Mouse (Mus musculus) heart, adult 2 months (tissue): ENCODE measurements around the gene H2al1i. TPM values are rescaled to one million over a fixed set of nuclear protein-coding genes. Genes with fewer than 3 reads are reported as not detected.
A peak's percentile ranks its signal among the peaks of the same experiment; 100 is the strongest.
"Not testable (repeated sequence)": the region's sequence is repeated elsewhere in the genome, so short reads cannot be mapped to it uniquely, and the experiment has no call there.

Experiments used
- DNase-seq, 2 experiments: peaks; one replicate each; pipeline ENCODE4 v3.0.0; 2021
- H3K27ac ChIP-seq: fragments of 200-600 bp; 2 replicates; pipeline ENCODE4 v1.8.1; 2022
- H3K27me3 ChIP-seq: fragments of 200-500 bp; 2 replicates; pipeline ENCODE4 v1.6.1; 2012; ENCODE audit warnings: mild to moderate bottlenecking, low read length, inconsistent platforms, mixed read lengths; ENCODE audit not compliant: control insufficient read depth, insufficient read depth
- H3K36me3 ChIP-seq: fragments of 200-500 bp; 2 replicates; pipeline ENCODE4 v1.6.1; 2012; ENCODE audit warnings: low read length, inconsistent platforms; ENCODE audit not compliant: control insufficient read depth, insufficient read depth
- H3K4me1 ChIP-seq: fragments of 200-500 bp; 2 replicates; pipeline ENCODE4 v1.6.1; 2011; ENCODE audit warnings: low read length; ENCODE audit not compliant: control insufficient read depth, insufficient read depth
- H3K4me3 ChIP-seq: fragments of 200-600 bp; 2 replicates; pipeline ENCODE4 v1.8.1; 2022
- H3K79me2 ChIP-seq: fragments of 200-500 bp; replicated peaks from 2 replicates; pipeline ENCODE4 v1.6.1; 2012; ENCODE audit warnings: mild to moderate bottlenecking, inconsistent platforms, low read length, moderate library complexity, mixed read lengths; ENCODE audit not compliant: control insufficient read depth, insufficient read depth
- H3K9ac ChIP-seq: fragments of 200-500 bp; 2 replicates; pipeline ENCODE4 v1.6.1; 2012; ENCODE audit warnings: low read depth, mild to moderate bottlenecking, control low read depth, inconsistent platforms, low read length, mixed read lengths
- CTCF ChIP-seq: fragments of 200-600 bp; IDR thresholded peaks from 2 replicates; pipeline ENCODE4 v1.8.1; 2022; ENCODE audit warnings: antibody characterized with exemption, mild to moderate bottlenecking, moderate library complexity
- EP300 ChIP-seq: fragments of 200-500 bp; IDR thresholded peaks from 2 replicates; pipeline ENCODE4 v1.6.1; 2011; ENCODE audit warnings: low read depth, low read length, control low read depth; ENCODE audit not compliant: insufficient read depth
- POLR2A ChIP-seq: fragments of 200-500 bp; IDR thresholded peaks from 2 replicates; pipeline ENCODE4 v1.6.1; 2011; ENCODE audit warnings: mild to moderate bottlenecking, low read depth, low read length, control low read depth; ENCODE audit not compliant: insufficient read depth
- WGBS: fragments of 180-500 bp; shearing (Covaris S2); methylation state at CpG from one replicate; pipeline ENCODE4 v1.1.7; 2018; 5-methylcytosine and 5-hydroxymethylcytosine counted together
- intact Hi-C: fragments of 180-260 bp; cut with DNase I; formaldehyde crosslinking; loops from one replicate; pipeline ENCODE4 v1.15.1; 2025
- polyA plus RNA-seq: library from polyadenylated mRNA; depleted of rRNA; stranded (reverse); fragments of >200 nt; gene quantifications from 2 replicates; pipeline ENCODE4 v1.2.3, GENCODE M21; 2012
- total RNA-seq, 2 experiments: library from RNA; stranded (reverse); gene quantifications; 2 replicates each; pipeline ENCODE4 v1.2.3; 2021

H2al1i gene
- total and polyA plus RNA-seq, 3 experiments = not detected

DNA sequence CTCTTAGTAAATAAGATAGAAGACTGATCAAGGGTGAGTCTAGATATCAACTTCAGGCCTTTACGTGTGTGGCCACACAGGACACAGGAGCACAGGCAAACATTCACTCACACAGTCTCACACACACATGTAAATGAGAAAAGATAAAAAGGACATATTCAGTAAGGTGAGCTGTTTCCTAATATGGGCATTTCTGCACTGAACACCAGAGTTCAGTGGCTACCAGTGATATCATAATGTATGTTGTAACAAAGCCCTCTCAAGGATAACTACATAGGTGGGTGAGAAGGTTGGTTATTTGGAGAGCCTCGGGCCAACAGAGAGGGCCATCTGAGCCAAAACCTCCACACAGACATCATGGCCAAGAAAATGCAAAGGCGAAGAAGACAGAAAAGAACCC is 12.8 kb upstream of the H2al1i start, which contains the start of gene H2al1e:
Gene H2al1e (plus strand): TSS at position 301 of the 400 bp plus-strand sequence.
- WGBS = no CpG with 5 or more reads among the region's 3 CpGs
- intact Hi-C loops = not testable (repeated sequence)

DNA sequence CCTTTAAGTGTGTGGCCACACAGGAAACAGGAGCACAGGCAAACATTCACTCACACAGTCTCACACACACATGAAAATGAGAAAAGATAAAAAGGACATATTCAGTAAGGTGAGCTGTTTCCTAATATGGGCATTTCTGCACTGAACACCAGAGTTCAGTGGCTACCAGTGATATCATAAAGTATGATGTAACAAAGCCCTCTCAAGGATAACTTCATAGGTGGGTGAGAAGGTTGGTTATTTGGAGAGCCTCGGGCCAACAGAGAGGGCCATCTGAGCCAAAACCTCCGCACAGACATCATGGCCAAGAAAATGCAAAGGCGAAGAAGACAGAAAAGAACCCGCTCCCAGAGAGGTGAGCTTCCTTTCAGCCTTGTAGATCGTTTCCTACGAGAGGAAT is 9.6 kb upstream of the H2al1i start, which contains the start of gene H2al1f:
Gene H2al1f (plus strand): TSS at position 301 of the 400 bp plus-strand sequence.
- H3K4me1 ChIP-seq, H3K27me3 ChIP-seq, H3K36me3 ChIP-seq, DNase-seq, H3K9ac ChIP-seq, H3K79me2 ChIP-seq, H3K4me3 ChIP-seq, H3K27ac ChIP-seq, intact Hi-C loops: not testable (repeated sequence)
- no CpG with 5 or more reads among the region's 6 CpGs for WGBS

More for the DNA sequence above, 12.8 kb upstream of the H2al1i start, which contains the start of gene H2al1e:
- not testable (repeated sequence) for H3K27ac ChIP-seq, H3K79me2 ChIP-seq, DNase-seq, H3K4me3 ChIP-seq, H3K36me3 ChIP-seq, H3K27me3 ChIP-seq, H3K4me1 ChIP-seq, H3K9ac ChIP-seq

DNA sequence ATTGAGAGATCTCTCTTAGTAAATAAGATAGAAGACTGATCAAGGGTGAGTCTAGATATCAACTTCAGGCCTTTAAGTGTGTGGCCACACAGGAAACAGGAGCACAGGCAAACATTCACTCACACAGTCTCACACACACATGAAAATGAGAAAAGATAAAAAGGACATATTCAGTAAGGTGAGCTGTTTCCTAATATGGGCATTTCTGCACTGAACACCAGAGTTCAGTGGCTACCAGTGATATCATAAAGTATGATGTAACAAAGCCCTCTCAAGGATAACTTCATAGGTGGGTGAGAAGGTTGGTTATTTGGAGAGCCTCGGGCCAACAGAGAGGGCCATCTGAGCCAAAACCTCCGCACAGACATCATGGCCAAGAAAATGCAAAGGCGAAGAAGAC is 6.5 kb upstream of the H2al1i start, which contains the start of gene H2al1g:
Gene H2al1g (plus strand): TSS at position 301 of the 400 bp plus-strand sequence.
- no CpG with 5 or more reads among the region's 3 CpGs for WGBS
- intact Hi-C loops, H3K9ac ChIP-seq: not testable (repeated sequence)

DNA sequence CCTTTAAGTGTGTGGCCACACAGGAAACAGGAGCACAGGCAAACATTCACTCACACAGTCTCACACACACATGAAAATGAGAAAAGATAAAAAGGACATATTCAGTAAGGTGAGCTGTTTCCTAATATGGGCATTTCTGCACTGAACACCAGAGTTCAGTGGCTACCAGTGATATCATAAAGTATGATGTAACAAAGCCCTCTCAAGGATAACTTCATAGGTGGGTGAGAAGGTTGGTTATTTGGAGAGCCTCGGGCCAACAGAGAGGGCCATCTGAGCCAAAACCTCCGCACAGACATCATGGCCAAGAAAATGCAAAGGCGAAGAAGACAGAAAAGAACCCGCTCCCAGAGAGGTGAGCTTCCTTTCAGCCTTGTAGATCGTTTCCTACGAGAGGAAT is 3.3 kb upstream of the H2al1i start, which contains the start of gene H2al1h:
Gene H2al1h (plus strand): TSS at position 301 of the 400 bp plus-strand sequence.
- H3K4me1 ChIP-seq, H3K36me3 ChIP-seq, H3K4me3 ChIP-seq, H3K9ac ChIP-seq, H3K79me2 ChIP-seq, intact Hi-C loops, DNase-seq, H3K27me3 ChIP-seq, H3K27ac ChIP-seq: not testable (repeated sequence)
- no CpG with 5 or more reads among the region's 6 CpGs for WGBS

More for the DNA sequence above, 6.5 kb upstream of the H2al1i start, which contains the start of gene H2al1g:
- H3K4me3 ChIP-seq, H3K27me3 ChIP-seq, DNase-seq, H3K79me2 ChIP-seq, H3K4me1 ChIP-seq, H3K27ac ChIP-seq, H3K36me3 ChIP-seq: not testable (repeated sequence)

DNA sequence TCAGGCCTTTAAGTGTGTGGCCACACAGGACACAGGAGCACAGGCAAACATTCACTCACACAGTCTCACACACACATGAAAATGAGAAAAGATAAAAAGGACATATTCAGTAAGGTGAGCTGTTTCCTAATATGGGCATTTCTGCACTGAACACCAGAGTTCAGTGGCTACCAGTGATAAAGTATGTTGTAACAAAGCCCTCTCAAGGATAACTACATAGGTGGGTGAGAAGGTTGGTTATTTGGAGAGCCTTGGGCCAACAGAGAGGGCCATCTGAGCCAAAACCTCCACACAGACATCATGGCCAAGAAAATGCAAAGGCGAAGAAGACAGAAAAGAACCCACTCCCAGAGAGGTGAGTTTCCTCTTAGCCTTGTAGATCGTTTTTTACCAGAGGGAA is 3.1 kb downstream of the H2al1i start, which contains the start of gene H2al1j:
Gene H2al1j (plus strand): TSS at position 301 of the 400 bp plus-strand sequence.
- H3K9ac ChIP-seq, DNase-seq, H3K36me3 ChIP-seq, H3K4me1 ChIP-seq, H3K27ac ChIP-seq, H3K4me3 ChIP-seq, H3K79me2 ChIP-seq, H3K27me3 ChIP-seq, intact Hi-C loops: not testable (repeated sequence)
- 75% methylated on average over 2 of the region's 2 CpGs for WGBS

DNA sequence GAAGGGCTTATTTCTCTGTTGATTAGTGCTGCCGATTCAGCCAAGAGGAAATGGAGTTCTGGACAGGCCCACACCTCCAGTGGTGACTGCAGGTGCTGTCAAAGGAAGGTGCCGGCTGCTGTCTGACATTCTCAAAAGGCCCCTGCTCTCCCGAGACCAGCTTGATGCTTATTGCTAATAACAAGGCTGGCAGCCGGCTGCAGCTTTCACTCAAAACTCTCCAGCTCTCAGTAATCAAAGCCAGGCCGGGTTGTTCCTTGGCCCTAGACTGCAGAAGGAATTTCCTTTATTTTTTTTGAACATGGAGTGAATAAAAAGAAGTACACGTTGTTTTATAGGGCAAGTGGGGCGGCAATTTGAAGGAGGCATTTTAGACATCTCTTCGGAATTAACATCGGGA is 21.3 kb downstream of the H2al1i start:
- Histone ChIP-seq H3K27ac (no peak overlapping the region), H3K79me2 (no peaks in the 10 kb centered on the region), H3K4me3 (no peak overlapping the region), H3K9ac (no peak overlapping the region), H3K36me3 (no peaks in the 10 kb centered on the region), H3K4me1 (no peaks in the 10 kb centered on the region), H3K27me3 (no peaks in the 10 kb centered on the region)
- TF ChIP-seq POLR2A (no peak), CTCF (no peak), EP300 (no peak)
- peak; percentile 11 to 22 for DNase-seq
- WGBS = 53% methylated on average over 9 of the region's 9 CpGs
- intact Hi-C loops = no loop called here

DNA sequence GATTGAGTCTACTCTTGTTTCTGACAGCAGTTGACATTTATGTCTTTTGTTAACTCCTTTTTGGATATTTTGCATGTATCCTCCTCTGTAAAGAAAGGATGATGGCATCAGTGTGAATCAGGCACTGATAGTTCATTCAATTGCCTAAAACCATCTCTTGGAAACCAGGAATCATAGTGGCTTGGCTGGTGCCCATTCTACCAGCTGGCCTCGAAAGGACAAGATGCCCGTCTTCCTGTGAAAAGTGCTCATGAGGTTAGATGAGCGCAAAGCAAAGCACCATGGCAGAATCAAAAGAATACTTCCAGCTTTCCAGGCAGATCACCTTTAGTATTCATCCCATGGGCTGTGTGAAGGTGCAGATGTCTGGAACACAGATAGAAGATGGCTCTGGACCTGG is 22.3 kb downstream of the H2al1i start:
- no peaks in the 10 kb centered on the region for H3K36me3 ChIP-seq
- no peak for DNase-seq
- H3K4me3 ChIP-seq = no peak overlapping the region
- no peaks in the 10 kb centered on the region for H3K79me2 ChIP-seq
- no peaks in the 10 kb centered on the region for H3K4me1 ChIP-seq
- H3K27ac ChIP-seq = no peak overlapping the region
- intact Hi-C loops = no loop called here
- WGBS = 91% methylated on average over 3 of the region's 3 CpGs
- H3K9ac ChIP-seq = no peak overlapping the region
- TF ChIP-seq EP300 = no peak
- no peak for TF ChIP-seq POLR2A
- no peak for TF ChIP-seq CTCF
- H3K27me3 ChIP-seq = no peaks in the 10 kb centered on the region
